Mouse (Mus musculus) kidney, adult 9 months (tissue): ENCODE data around the gene Ola1.
A peak's percentile ranks its signal among the peaks of the same experiment; 100 is the strongest.

Experiments used
- DNase-seq: peaks from one replicate; pipeline ENCODE4 v3.0.0; 2022

Ola1 gene

GRCm38 (mm10) chr2:73063911-73064619, 154.7 kb downstream of the Ola1 start:
- DNase-seq, result no peak

- DNase-seq, result no peak
These were observed 158.5 kb downstream of the Ola1 start for GRCm38 (mm10) chr2:73060259-73060585.

DNA sequence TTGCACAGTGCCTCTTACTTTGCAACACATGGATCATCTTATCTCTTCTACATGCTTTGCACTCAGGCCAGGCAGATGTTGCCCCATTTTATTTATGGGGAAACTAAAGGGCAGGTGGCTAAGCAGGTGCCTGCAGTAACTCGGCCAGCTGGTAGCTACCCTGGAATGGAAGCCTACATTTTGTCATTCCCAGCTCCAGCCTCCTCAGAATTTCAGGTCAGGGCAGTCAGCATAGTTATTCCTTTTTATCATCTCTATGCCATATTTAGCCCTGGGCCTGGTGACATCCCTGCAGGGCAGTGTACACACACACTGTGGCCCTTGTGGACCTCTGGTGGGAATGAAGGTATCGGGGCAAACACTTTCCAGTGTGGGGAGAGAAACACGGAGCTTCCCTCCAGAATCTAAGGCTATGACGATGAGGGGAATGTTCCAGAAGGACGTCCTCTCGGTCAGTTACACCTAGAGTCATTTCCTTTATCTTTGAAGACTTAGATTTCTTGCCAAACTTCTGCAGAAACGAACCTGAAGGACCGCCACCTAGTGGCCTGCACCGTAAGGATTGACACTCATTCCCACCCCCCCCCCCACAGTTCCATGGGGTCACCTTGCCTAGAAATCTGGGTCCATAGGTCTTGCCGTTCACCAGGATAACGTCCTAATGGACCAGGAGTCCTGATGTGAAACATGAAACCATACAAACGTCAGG, 159.0 kb downstream of the Ola1 start:
- DNase-seq, result peak; percentile 41

DNA sequence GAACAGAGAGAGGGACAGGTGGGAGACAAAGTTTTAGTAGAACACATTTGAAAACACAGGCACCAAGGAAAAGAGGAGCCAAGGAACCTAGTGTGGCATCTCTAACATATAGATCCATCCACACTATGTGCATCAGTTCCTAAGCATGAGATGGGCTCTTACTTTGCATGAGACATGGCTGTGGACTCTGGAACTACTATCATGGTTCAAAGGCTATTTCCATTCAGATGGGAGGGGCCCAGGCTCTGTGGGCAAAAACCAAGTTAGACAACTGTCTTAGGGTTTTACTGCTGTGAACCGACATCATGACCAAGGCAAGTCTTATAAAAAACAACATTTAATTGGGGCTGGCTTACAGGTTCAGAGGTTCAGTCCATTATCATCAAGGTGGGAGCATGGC, 160.4 kb downstream of the Ola1 start:
- no peak for DNase-seq

DNA sequence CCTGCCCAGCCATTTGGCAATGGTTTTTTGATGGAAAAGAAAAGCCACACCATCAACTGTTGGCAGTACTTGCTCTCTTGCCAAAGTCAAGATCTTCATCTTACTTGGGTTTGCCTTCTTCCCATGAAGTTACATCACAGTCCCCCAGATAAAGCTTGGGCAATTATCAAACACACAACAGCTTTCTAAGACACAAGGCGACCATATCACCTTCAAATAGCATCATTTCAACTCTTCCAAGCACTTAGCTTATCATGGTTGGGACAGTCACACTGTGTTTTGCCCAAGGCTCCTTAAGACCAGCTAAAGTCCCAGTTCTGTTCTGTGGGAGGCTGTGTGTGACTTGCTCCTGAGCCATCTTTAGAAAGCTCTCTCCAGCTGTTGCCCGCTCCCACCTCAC, 161.1 kb downstream of the Ola1 start:
- DNase-seq, result no peak

DNA sequence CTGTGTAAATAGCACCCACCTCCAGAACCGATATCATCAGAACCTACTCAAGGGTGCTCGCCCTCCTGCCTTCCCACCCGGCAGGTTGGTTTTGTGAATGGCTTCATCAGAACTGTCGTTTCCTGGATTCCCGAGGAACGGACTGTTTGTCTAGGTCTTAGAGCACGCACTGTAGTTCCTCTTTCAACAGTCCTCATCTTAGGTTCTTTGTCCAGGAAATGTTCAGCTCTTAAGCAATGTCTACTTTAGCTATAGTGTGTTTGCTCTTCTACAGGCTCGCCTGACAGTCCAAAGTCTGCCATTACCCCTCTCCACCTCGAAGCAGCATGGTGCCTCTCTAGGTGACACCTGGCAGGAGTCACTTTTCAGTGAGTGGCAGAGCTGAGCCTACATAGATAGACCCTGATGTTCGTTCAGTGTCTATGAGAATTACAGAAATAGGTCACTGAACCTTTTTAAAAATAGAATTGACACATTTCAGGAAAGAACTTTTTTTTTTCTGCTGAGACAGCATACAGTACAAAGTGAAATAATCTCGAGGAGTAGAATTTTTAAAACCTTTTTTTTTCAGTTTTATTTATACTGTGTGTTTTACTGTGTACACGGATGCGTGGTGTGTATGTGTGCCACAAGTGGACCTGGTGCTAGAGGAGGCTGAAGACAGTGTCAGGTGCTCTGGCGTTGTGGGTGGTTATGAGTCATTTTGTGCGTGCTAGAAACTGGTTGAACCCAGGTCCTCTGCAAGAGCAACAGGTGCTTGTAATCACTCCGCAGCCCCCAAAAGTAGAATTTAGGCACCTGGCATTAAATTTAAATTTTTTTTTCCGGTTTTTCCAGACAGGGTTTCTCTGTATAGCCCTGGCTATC, 162.4 kb downstream of the Ola1 start:
- no peak for DNase-seq

- peak; percentile 20 for DNase-seq
These were observed 164.8 kb downstream of the Ola1 start for GRCm38 (mm10) chr2:73053791-73054490.

- no peak for DNase-seq
These were observed 168.3 kb downstream of the Ola1 start for GRCm38 (mm10) chr2:73050401-73050800.

DNA sequence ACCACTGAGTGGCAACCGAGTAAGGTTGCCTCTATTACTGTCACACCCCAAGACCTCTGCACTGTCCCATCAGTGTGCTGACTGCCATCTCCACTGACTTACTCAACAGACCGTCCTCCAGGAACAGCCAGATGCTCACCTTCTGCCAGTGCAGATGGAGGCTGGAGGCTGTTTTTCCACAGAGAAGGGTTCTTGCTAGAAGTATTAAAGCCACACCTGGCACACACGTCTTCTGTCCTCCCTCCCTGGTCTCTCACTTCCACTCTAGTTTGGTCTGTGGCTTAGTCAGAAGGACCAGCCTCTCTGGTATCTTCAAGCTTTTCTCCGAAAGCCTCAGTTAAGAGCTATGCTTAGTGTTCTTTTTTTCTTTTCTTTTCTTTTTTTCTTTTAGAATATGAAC, 168.7 kb downstream of the Ola1 start:
- DNase-seq, result no peak

DNA sequence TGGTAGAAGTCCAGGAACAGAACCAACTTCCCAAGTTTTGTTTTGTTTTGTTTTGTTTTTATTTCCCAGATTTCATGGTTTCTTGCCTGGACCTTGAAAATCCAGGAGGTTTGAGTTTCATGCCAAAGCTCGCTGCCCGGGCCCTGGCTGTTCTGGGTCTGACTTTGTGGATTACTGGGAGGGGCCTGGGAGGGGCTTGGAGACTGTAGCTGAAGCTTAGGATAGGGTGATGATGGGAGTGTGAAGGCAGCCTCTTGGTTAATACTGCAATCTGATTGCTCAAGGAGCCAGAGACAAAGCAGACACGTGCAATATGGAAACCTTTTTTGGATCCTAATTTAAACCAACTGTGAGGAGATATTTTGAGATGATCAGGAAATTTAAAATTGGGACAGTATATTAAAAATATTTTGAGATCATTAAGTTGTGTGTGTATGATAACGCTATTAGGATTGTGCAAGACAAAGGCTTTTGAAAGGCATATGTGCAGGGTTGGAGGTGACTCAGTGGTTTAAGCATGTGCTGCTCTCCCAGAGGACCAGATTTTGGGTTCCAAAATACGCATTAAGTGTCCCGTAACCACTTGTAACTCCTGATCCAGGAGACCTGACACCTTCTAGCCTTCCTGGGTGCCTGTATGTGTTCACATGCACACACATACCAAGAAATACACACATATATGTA, 169.6 kb downstream of the Ola1 start:
- DNase-seq, result no peak

DNA sequence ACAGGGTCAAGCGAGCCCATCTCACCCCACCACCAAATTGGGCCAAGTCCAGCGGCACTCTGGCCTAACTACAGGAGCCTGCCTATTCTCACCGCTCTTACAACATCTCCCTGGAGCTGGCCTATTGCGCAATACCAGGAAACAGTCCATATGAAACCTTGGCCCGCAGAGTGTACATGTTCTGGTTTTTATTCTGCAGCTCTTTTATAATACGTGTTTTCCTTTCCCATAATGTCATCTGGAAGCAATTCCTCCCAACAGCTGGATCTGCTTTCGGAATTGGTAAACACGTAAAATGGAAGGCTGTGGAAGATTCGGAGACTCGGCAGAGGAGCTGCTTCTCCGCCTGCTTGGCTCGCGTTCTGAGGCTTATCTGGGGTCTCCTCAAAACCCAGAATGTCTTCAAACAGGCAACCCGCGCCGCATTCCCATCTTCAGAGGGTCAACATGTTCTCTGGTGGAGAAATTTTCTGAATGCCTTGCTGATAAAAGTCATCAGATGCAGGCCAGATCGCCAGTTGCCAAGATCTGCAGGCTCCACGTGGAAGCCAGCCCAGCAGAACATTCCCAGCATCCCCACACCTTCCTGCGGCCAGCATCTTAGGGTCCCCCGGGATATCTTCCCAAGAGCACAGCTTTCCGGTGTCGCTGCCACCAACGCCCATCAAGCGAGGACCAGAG, 171.5 kb downstream of the Ola1 start:
- DNase-seq, result peak; percentile 27

- peak; percentile 22 for DNase-seq
These were observed 172.1 kb downstream of the Ola1 start for GRCm38 (mm10) chr2:73046576-73046975.

DNA sequence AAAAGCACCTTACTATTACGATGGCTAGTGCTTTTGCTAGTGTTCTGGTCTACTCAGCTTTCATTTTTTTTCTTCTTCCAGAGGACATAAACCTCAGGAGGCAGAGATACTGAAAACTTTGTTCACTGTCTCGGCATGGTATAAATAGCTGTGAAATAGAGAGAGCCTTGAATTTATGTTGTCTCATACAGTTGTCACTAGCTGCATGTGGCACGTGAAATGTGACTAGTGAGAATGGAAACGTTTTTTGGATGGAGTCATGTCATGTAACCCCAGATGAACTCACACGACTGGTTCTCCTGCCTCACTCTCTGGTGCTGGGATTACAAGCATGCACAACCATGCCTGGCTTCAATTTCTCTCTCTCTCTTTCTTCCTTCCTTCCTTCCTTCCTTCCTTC, 173.2 kb downstream of the Ola1 start:
- DNase-seq, result no peak
